Comparison of ENCODE assay signal across 8 mouse cellular contexts in the genomic region with DNA sequence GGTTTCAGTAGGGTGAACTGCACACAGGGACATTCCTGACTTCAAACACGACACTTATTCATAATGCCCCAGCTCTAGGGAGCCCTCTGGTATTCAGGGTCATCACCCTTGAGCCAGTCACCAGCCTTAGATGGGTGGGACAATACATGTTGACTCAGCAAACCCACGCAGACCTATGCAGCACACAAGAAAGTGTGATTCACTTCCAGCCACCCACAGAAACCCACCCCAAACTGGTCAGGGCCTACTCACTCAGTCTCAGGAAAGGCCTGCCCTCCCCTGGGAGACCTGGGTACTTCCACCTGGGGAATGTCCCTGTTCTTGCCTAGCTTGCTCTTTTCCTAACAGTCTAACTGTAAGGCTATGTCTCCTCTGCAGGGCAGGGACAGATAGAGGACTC. TPM values are rescaled to one million over a fixed set of nuclear protein-coding genes. Genes with fewer than 3 reads are reported as not detected.
A peak's percentile ranks its signal among the peaks of the same experiment; 100 is the strongest.
DNase-seq lines count a peak whose midpoint lies in the region; ATAC-seq and TF ChIP-seq lines count a peak whose summit lies in the region.
"Had no signal": no experiment of that assay in that cellular context is flagged by ENCODE, and none has a peak within 500 bp of the region (broad histone marks: within the 10 kb centered on the region; RNA-seq: fewer than 3 reads in every experiment).

No protein-coding gene starts in this region.

- no peaks in the 10 kb centered on the region for H3K9me3 ChIP-seq in midbrain, embryonic 10.5 days (replicated peaks)
- no peaks in the 10 kb centered on the region for H3K9me3 ChIP-seq in midbrain, postnatal 0 days (ENCODE audit: low read length)
- H3K9me3 ChIP-seq in embryonic facial prominence, embryonic 13.5 days, result no peaks in the 10 kb centered on the region
- no peaks in the 10 kb centered on the region for H3K9me3 ChIP-seq in stomach, embryonic 16.5 days (replicated peaks; ENCODE audit: control insufficient read depth, low read length)

- WGBS in midbrain, embryonic 10.5 days, result 45% methylated on average over 2 of the region's 2 CpGs
- WGBS in midbrain, postnatal 0 days, result 62% methylated on average over 2 of the region's 2 CpGs
- WGBS in embryonic facial prominence, embryonic 13.5 days, result 25% methylated on average over 2 of the region's 2 CpGs
- 29% methylated on average over 2 of the region's 2 CpGs for WGBS in stomach, embryonic 16.5 days

- H3K4me2 ChIP-seq in midbrain, postnatal 0 days (ENCODE audit: low read depth, low read length, poor library complexity, severe bottlenecking), result no peak overlapping the region
- 0 out of 2 replicates have a peak overlapping the region, but pooled peaks have one; percentile 7 for H3K4me2 ChIP-seq in embryonic facial prominence, embryonic 13.5 days
- H3K4me2 ChIP-seq in stomach, embryonic 16.5 days (ENCODE audit: low read depth, low read length), result no peak overlapping the region

- H3K27ac ChIP-seq in midbrain, embryonic 10.5 days (replicated peaks), result 0 out of 2 replicates have a peak overlapping the region, but pooled peaks have one; percentile 34
- H3K27ac ChIP-seq in midbrain, postnatal 0 days (ENCODE audit: low read depth, low read length), result no peak overlapping the region
- peak overlapping the region; percentile 98 for H3K27ac ChIP-seq in embryonic facial prominence, embryonic 13.5 days
- H3K27ac ChIP-seq in stomach, embryonic 16.5 days (ENCODE audit: low read length), result peak overlapping the region; percentile 80

- peaks cover 30% of the 10 kb centered on the region for H3K27me3 ChIP-seq in midbrain, embryonic 10.5 days (ENCODE audit: low read depth, poor library complexity, severe bottlenecking)
- H3K27me3 ChIP-seq in midbrain, postnatal 0 days (ENCODE audit: insufficient read depth, low read length), result no peaks in the 10 kb centered on the region
- no peaks in the 10 kb centered on the region for H3K27me3 ChIP-seq in embryonic facial prominence, embryonic 13.5 days
- no peaks in the 10 kb centered on the region for H3K27me3 ChIP-seq in stomach, embryonic 16.5 days (ENCODE audit: control insufficient read depth, insufficient read depth, low read length)

- TF ChIP-seq CTCF in midbrain, postnatal 0 days (IDR thresholded peaks at IDR 0.05), result no peak

- DNase-seq in midbrain, embryonic 10.5 days (ENCODE audit: low spot score), result no peak
- DNase-seq in midbrain, postnatal 0 days (ENCODE audit: low spot score), result no peak
- peak; percentile 50 to 69 for DNase-seq in kidney, postnatal 4 days
- DNase-seq in urinary bladder, adult 18-20 months (ENCODE audit: low spot score in 2 of 2), result no peak
- DNase-seq in layer of hippocampus, adult 11-12 months (ENCODE audit: low spot score), result no peak
- DNase-seq: adrenal gland, adult 8-10 months had no signal

- no peak for ATAC-seq in midbrain, postnatal 0 days (ENCODE audit: low FRiP score)
- ATAC-seq in embryonic facial prominence, embryonic 13.5 days (ENCODE audit: insufficient number of reproducible peaks, insufficient read depth, low FRiP score, low TSS enrichment, low read depth), result peak; percentile 32; the same call in 1 of the 2 replicates
- peak; percentile 11; the same call in 1 of the 2 replicates for ATAC-seq in stomach, embryonic 16.5 days (ENCODE audit: insufficient read depth, low FRiP score)

- H3K36me3 ChIP-seq in midbrain, embryonic 10.5 days, result no peaks in the 10 kb centered on the region
- H3K36me3 ChIP-seq in midbrain, postnatal 0 days (ENCODE audit: insufficient read depth, low read length), result no peaks in the 10 kb centered on the region
- no peaks in the 10 kb centered on the region for H3K36me3 ChIP-seq in embryonic facial prominence, embryonic 13.5 days
- H3K36me3 ChIP-seq in stomach, embryonic 16.5 days (ENCODE audit: control insufficient read depth, insufficient read depth, low read length), result no peaks in the 10 kb centered on the region

- H3K4me3 ChIP-seq in midbrain, embryonic 10.5 days, result no peak overlapping the region
- no peak overlapping the region for H3K4me3 ChIP-seq in midbrain, postnatal 0 days (ENCODE audit: low read depth, low read length)
- H3K4me3 ChIP-seq in embryonic facial prominence, embryonic 13.5 days, result no peak overlapping the region
- no peak overlapping the region for H3K4me3 ChIP-seq in stomach, embryonic 16.5 days (replicated peaks; ENCODE audit: low read length)

- peaks cover 43% of the 10 kb centered on the region for H3K4me1 ChIP-seq in midbrain, embryonic 10.5 days
- H3K4me1 ChIP-seq in midbrain, postnatal 0 days (ENCODE audit: insufficient read depth, low read length), result no peaks in the 10 kb centered on the region
- H3K4me1 ChIP-seq in embryonic facial prominence, embryonic 13.5 days, result peaks cover 61% of the 10 kb centered on the region
- H3K4me1 ChIP-seq in stomach, embryonic 16.5 days (ENCODE audit: control insufficient read depth, insufficient read depth, low read length), result peaks cover 37% of the 10 kb centered on the region

- H3K9ac ChIP-seq in midbrain, postnatal 0 days (replicated peaks; ENCODE audit: low read length, poor library complexity, severe bottlenecking), result no peak overlapping the region
- H3K9ac ChIP-seq in embryonic facial prominence, embryonic 13.5 days, result no peak overlapping the region
- H3K9ac ChIP-seq in stomach, embryonic 16.5 days (ENCODE audit: low read length), result no peak overlapping the region

RNA-seq across cellular contexts. Expression of a gene that starts 22.2 kb away (rescaled TPM):
- polyA plus RNA-seq in midbrain, embryonic 10.5 days (2016; fragmentation: Nextera tagmentation; extraction: Ambion mirVana), result 32.0 and 36.5 TPM in 2 replicates
- total RNA-seq in midbrain, postnatal 0 days (2014; rRNA removed), result 4.7 and 4.9 TPM in 2 replicates
- 4.5 and 4.7 TPM in 2 replicates for polyA plus RNA-seq in midbrain, postnatal 0 days (2015; fragmentation: Nextera tagmentation; extraction: Ambion mirVana)
- polyA plus RNA-seq in embryonic facial prominence, embryonic 13.5 days (2015; fragmentation: Nextera tagmentation; extraction: Ambion mirVana), result 81.8 and 86.1 TPM in 2 replicates
- polyA plus RNA-seq in stomach, embryonic 16.5 days (2015; fragmentation: Nextera tagmentation; extraction: Ambion mirVana), result 31.4 and 36.2 TPM in 2 replicates

RNA-seq across cellular contexts. Expression of a gene that starts 48.7 kb away (rescaled TPM):
- 0.94 and 0.98 TPM in 2 replicates for polyA plus RNA-seq in midbrain, embryonic 10.5 days (2016; fragmentation: Nextera tagmentation; extraction: Ambion mirVana)
- total RNA-seq in midbrain, postnatal 0 days (2014; rRNA removed), result 0.24 and 2.4 TPM in 2 replicates
- 0.12 and 0.16 TPM in 2 replicates for polyA plus RNA-seq in midbrain, postnatal 0 days (2015; fragmentation: Nextera tagmentation; extraction: Ambion mirVana)
- 45.2 and 50.1 TPM in 2 replicates for polyA plus RNA-seq in embryonic facial prominence, embryonic 13.5 days (2015; fragmentation: Nextera tagmentation; extraction: Ambion mirVana)
- polyA plus RNA-seq in stomach, embryonic 16.5 days (2015; fragmentation: Nextera tagmentation; extraction: Ambion mirVana), result 54.1 and 69.6 TPM in 2 replicates

RNA-seq across cellular contexts. Expression of a gene that starts 51.8 kb away (rescaled TPM):
- polyA plus RNA-seq in midbrain, embryonic 10.5 days (2016; fragmentation: Nextera tagmentation; extraction: Ambion mirVana), result not detected in 2 replicates
- 0.16 TPM in 1 of 2 replicates, not detected in the other for total RNA-seq in midbrain, postnatal 0 days (2014; rRNA removed)
- polyA plus RNA-seq in midbrain, postnatal 0 days (2015; fragmentation: Nextera tagmentation; extraction: Ambion mirVana), result not detected in 2 replicates
- 2.0 and 2.1 TPM in 2 replicates for polyA plus RNA-seq in embryonic facial prominence, embryonic 13.5 days (2015; fragmentation: Nextera tagmentation; extraction: Ambion mirVana)
- 0.97 and 0.98 TPM in 2 replicates for polyA plus RNA-seq in stomach, embryonic 16.5 days (2015; fragmentation: Nextera tagmentation; extraction: Ambion mirVana)

Comparison
In these comparisons a context has a peak if more than half of its experiments do, and no peak if none do; other contexts are left out.
1. DNase-seq: peak in kidney, postnatal 4 days (2 of 2); none in midbrain, embryonic 10.5 days (single experiment), midbrain, postnatal 0 days (single experiment), urinary bladder, adult 18-20 months (0 of 2) and layer of hippocampus, adult 11-12 months (single experiment).
2. RNA of a gene that starts 48.7 kb away (polyA plus RNA-seq): 54.1 to 69.6 TPM in stomach, embryonic 16.5 days and 45.2 to 50.1 TPM in embryonic facial prominence, embryonic 13.5 days; 0.94 to 0.98 TPM in midbrain, embryonic 10.5 days and 0.12 to 0.16 TPM in midbrain, postnatal 0 days; every median in the first group is over 10 times any median in the second.